Mouse (Mus musculus): ENCODE data around the gene Coro2a. TPM values are rescaled to one million over a fixed set of nuclear protein-coding genes. Genes with fewer than 3 reads are reported as not detected.
"Not testable (repeated sequence)": the region's sequence is repeated elsewhere in the genome, so short reads cannot be mapped to it uniquely, and the experiment has no call there.

The Coro2a gene
- polyA plus RNA-seq, 1 experiment from 2014 or later = 2.7 TPM

- Histone ChIP-seq H3K36me3 (no peaks in the 10 kb centered on the region), H3K27me3 (peaks cover 15% of the 10 kb centered on the region; the same call in 1 of the 2 replicates), H3K9ac (no peak overlapping the region), H3K27ac (no peak overlapping the region), H3K4me1 (0 out of 2 replicates have a peak, but pooled peaks cover 3% of the 10 kb centered on the region), H3K4me3 (no peak overlapping the region), H3K9me3 (no peaks in the 10 kb centered on the region), H3K4me2 (no peak overlapping the region)
- no peak for ATAC-seq (ENCODE audit: insufficient number of reproducible peaks, insufficient read depth, low FRiP score, low TSS enrichment, low read depth)
- 3% methylated on average over 4 of the region's 4 CpGs for WGBS
Measured at GRCm38 (mm10) chr4:46611181-46611580, 9.2 kb upstream of the Coro2a start.

GRCm38 (mm10) chr4:46607601-46608000 is 5.6 kb upstream of the Coro2a start:
- no peak overlapping the region for H3K27ac ChIP-seq
- 62% methylated on average over 3 of the region's 3 CpGs for WGBS
- no peak overlapping the region for H3K4me3 ChIP-seq
- H3K9ac ChIP-seq = no peak overlapping the region
- peaks cover 12% of the 10 kb centered on the region for H3K4me1 ChIP-seq
- no peak for ATAC-seq (ENCODE audit: insufficient number of reproducible peaks, insufficient read depth, low FRiP score, low TSS enrichment, low read depth)
- no peaks in the 10 kb centered on the region for H3K9me3 ChIP-seq
- peaks cover 12% of the 10 kb centered on the region for H3K27me3 ChIP-seq
- no peak overlapping the region for H3K4me2 ChIP-seq
- H3K36me3 ChIP-seq = no peaks in the 10 kb centered on the region

- peaks cover 18% of the 10 kb centered on the region for H3K4me1 ChIP-seq
- H3K9ac ChIP-seq = no peak overlapping the region
- peaks cover 32% of the 10 kb centered on the region for H3K27me3 ChIP-seq
- 57% methylated on average over 11 of the region's 11 CpGs for WGBS
- H3K36me3 ChIP-seq = no peaks in the 10 kb centered on the region
- ATAC-seq (ENCODE audit: insufficient number of reproducible peaks, insufficient read depth, low FRiP score, low TSS enrichment, low read depth) = no peak
- H3K27ac ChIP-seq = no peak overlapping the region
- no peaks in the 10 kb centered on the region for H3K9me3 ChIP-seq
- no peak overlapping the region for H3K4me3 ChIP-seq
- H3K4me2 ChIP-seq = no peak overlapping the region
Measured at GRCm38 (mm10) chr4:46605451-46605850, 3.4 kb upstream of the Coro2a start.

- 57% methylated on average over 7 of the region's 7 CpGs for WGBS
- H3K27ac ChIP-seq = no peak overlapping the region
- ATAC-seq (ENCODE audit: insufficient number of reproducible peaks, insufficient read depth, low FRiP score, low TSS enrichment, low read depth) = no peak
- H3K9ac ChIP-seq = no peak overlapping the region
- H3K36me3 ChIP-seq = no peaks in the 10 kb centered on the region
- no peak overlapping the region for H3K4me3 ChIP-seq
- no peaks in the 10 kb centered on the region for H3K9me3 ChIP-seq
- peaks cover 54% of the 10 kb centered on the region for H3K27me3 ChIP-seq
- peaks cover 19% of the 10 kb centered on the region for H3K4me1 ChIP-seq
- H3K4me2 ChIP-seq = no peak overlapping the region; the same call in 1 of the 2 replicates
Measured at GRCm38 (mm10) chr4:46602704-46603103, 702 bp upstream of the Coro2a start.

- H3K4me2 ChIP-seq = peak overlapping the region; percentile 98
- no peak overlapping the region for H3K27ac ChIP-seq
Measured at GRCm38 (mm10) chr4:46601258-46601843, 651 bp downstream of the Coro2a start.

GRCm38 (mm10) chr4:46600473-46601257 is 1.3 kb downstream of the Coro2a start:
- Histone ChIP-seq H3K27me3 (peaks cover 60% of the 10 kb centered on the region), H3K36me3 (no peaks in the 10 kb centered on the region), H3K27ac (no peak overlapping the region), H3K4me1 (peaks cover 19% of the 10 kb centered on the region), H3K4me3 (peak overlapping the region; percentile 61), H3K9me3 (no peaks in the 10 kb centered on the region), H3K9ac (peak overlapping the region; percentile 70), H3K4me2 (peak overlapping the region; percentile 98)
- WGBS = 34% methylated on average over 20 of the region's 20 CpGs
- ATAC-seq (ENCODE audit: insufficient number of reproducible peaks, insufficient read depth, low FRiP score, low TSS enrichment, low read depth) = no peak

More at GRCm38 (mm10) chr4:46601258-46601843, 651 bp downstream of the Coro2a start:
- peak overlapping the region; percentile 70 for H3K9ac ChIP-seq
- H3K9me3 ChIP-seq = no peaks in the 10 kb centered on the region
- peak overlapping the region; percentile 61 for H3K4me3 ChIP-seq
- no peaks in the 10 kb centered on the region for H3K36me3 ChIP-seq
- WGBS = under 1% methylated on average over 49 of the region's 52 CpGs
- peaks cover 19% of the 10 kb centered on the region for H3K4me1 ChIP-seq
- peaks cover 60% of the 10 kb centered on the region for H3K27me3 ChIP-seq
- no peak for ATAC-seq (ENCODE audit: insufficient number of reproducible peaks, insufficient read depth, low FRiP score, low TSS enrichment, low read depth)

GRCm38 (mm10) chr4:46599609-46600008 is 2.4 kb downstream of the Coro2a start:
- not testable (repeated sequence) for ATAC-seq (ENCODE audit: insufficient number of reproducible peaks, insufficient read depth, low FRiP score, low TSS enrichment, low read depth); H3K9me3 ChIP-seq; H3K9ac ChIP-seq; H3K4me2 ChIP-seq; H3K4me3 ChIP-seq; H3K27ac ChIP-seq; H3K36me3 ChIP-seq
- peaks cover 16% of the 10 kb centered on the region for H3K4me1 ChIP-seq
- peaks cover 60% of the 10 kb centered on the region for H3K27me3 ChIP-seq
- 76% methylated on average over 12 of the region's 12 CpGs for WGBS

- H3K9ac ChIP-seq = no peak overlapping the region
- no peak overlapping the region for H3K4me3 ChIP-seq
- ATAC-seq (ENCODE audit: insufficient number of reproducible peaks, insufficient read depth, low FRiP score, low TSS enrichment, low read depth) = no peak
- WGBS = 74% methylated on average over 6 of the region's 6 CpGs
- no peaks in the 10 kb centered on the region for H3K9me3 ChIP-seq
- no peak overlapping the region for H3K4me2 ChIP-seq
- H3K4me1 ChIP-seq = peaks cover 10% of the 10 kb centered on the region
- H3K27ac ChIP-seq = no peak overlapping the region
- no peaks in the 10 kb centered on the region for H3K36me3 ChIP-seq
- H3K27me3 ChIP-seq = peaks cover 60% of the 10 kb centered on the region
Measured at GRCm38 (mm10) chr4:46598981-46599380, 3.0 kb downstream of the Coro2a start.

- H3K4me1 ChIP-seq = peaks cover 10% of the 10 kb centered on the region
- H3K4me3 ChIP-seq = no peak overlapping the region
- ATAC-seq (ENCODE audit: insufficient number of reproducible peaks, insufficient read depth, low FRiP score, low TSS enrichment, low read depth) = no peak
- H3K27me3 ChIP-seq = peaks cover 55% of the 10 kb centered on the region
- H3K9me3 ChIP-seq = no peaks in the 10 kb centered on the region
- no peak overlapping the region for H3K9ac ChIP-seq
- no peak overlapping the region for H3K27ac ChIP-seq
- WGBS = 57% methylated on average over 10 of the region's 10 CpGs
- no peak overlapping the region for H3K4me2 ChIP-seq
- H3K36me3 ChIP-seq = no peaks in the 10 kb centered on the region
Measured at GRCm38 (mm10) chr4:46598111-46598510, 3.9 kb downstream of the Coro2a start.

GRCm38 (mm10) chr4:46597286-46597961 is 4.6 kb downstream of the Coro2a start:
- H3K36me3 ChIP-seq = no peaks in the 10 kb centered on the region
- no peak overlapping the region for H3K4me3 ChIP-seq
- H3K4me2 ChIP-seq = no peak overlapping the region
- H3K27me3 ChIP-seq = peaks cover 48% of the 10 kb centered on the region
- ATAC-seq (ENCODE audit: insufficient number of reproducible peaks, insufficient read depth, low FRiP score, low TSS enrichment, low read depth) = no peak
- H3K4me1 ChIP-seq = peaks cover 10% of the 10 kb centered on the region
- no peak overlapping the region for H3K9ac ChIP-seq
- no peaks in the 10 kb centered on the region for H3K9me3 ChIP-seq
- 62% methylated on average over 11 of the region's 11 CpGs for WGBS
- no peak overlapping the region for H3K27ac ChIP-seq

GRCm38 (mm10) chr4:46596398-46596797 is 5.6 kb downstream of the Coro2a start:
- Histone ChIP-seq H3K27me3 (peaks cover 37% of the 10 kb centered on the region), H3K27ac (no peak overlapping the region), H3K36me3 (no peaks in the 10 kb centered on the region), H3K4me2 (no peak overlapping the region), H3K4me1 (peaks cover 7% of the 10 kb centered on the region), H3K9me3 (no peaks in the 10 kb centered on the region), H3K9ac (no peak overlapping the region), H3K4me3 (no peak overlapping the region)
- WGBS = 79% methylated on average over 6 of the region's 6 CpGs
- no peak for ATAC-seq (ENCODE audit: insufficient number of reproducible peaks, insufficient read depth, low FRiP score, low TSS enrichment, low read depth)

Measured in embryonic facial prominence, embryonic 13.5 days (tissue).